ENCODE assay signal across 9 mouse cellular contexts in the genomic region with DNA sequence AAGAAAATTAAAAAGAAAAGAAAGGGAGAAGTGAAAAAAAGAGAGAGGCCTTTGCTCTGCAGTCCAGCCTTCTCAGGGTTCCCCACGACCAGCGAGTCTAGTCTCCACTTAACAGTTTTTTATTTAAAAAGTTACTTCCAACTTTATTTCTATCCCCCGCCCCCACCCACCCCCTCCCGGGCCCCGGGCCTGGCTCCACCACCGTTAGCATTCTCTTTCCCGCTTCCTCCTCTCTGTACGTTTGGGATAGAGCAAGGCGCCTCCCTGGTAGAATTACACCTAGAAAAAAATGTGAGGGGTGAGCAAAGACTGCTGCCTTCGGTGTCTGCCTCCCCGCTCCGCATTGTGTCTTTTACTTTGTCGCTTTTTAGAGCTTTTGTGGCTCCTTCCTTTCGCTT. TPM values are rescaled to one million over a fixed set of nuclear protein-coding genes. Genes with fewer than 3 reads are reported as not detected.
DNase-seq lines count a peak whose midpoint lies in the region; ATAC-seq and TF ChIP-seq lines count a peak whose summit lies in the region.
"Had no signal": no experiment of that assay in that cellular context is flagged by ENCODE, and none has a peak within 500 bp of the region (broad histone marks: within the 10 kb centered on the region; RNA-seq: fewer than 3 reads in every experiment).

No protein-coding gene starts in this region.

- no peak for TF ChIP-seq CTCF in layer of hippocampus, adult 2 months (conservative IDR thresholded peaks at IDR 0.05)

- H3K4me1 ChIP-seq in embryonic facial prominence, embryonic 15.5 days = peaks cover 21% of the 10 kb centered on the region
- H3K4me1 ChIP-seq in intestine, embryonic 16.5 days (ENCODE audit: control insufficient read depth, insufficient read depth, low read length) = peaks cover 7% of the 10 kb centered on the region; the same call in 1 of the 2 replicates
- H3K4me1 ChIP-seq in neural tube, embryonic 11.5 days (ENCODE audit: control insufficient read depth, insufficient read depth, low read length) = peaks cover 26% of the 10 kb centered on the region

- H3K27me3 ChIP-seq in embryonic facial prominence, embryonic 15.5 days = no peaks in the 10 kb centered on the region
- no peaks in the 10 kb centered on the region for H3K27me3 ChIP-seq in intestine, embryonic 16.5 days (replicated peaks; ENCODE audit: control insufficient read depth, insufficient read depth, low read length)
- no peaks in the 10 kb centered on the region for H3K27me3 ChIP-seq in neural tube, embryonic 11.5 days (ENCODE audit: control insufficient read depth, insufficient read depth, low read length)

- no peak for DNase-seq in layer of hippocampus, adult 2 months (ENCODE audit: low spot score in 2 of 2)
- DNase-seq in layer of hippocampus, postnatal 10 days (ENCODE audit: low spot score in 2 of 2) = no peak
- no peak for DNase-seq in neural tube, embryonic 11.5 days (ENCODE audit: low spot score)
- no peak for DNase-seq in retina, postnatal 1 day
- no peak for DNase-seq in left cerebral cortex, postnatal 4 days
- no peak for DNase-seq in adrenal gland, postnatal 10 days

- H3K27ac ChIP-seq in layer of hippocampus, adult 2 months = 0 out of 2 replicates have a peak overlapping the region, but pooled peaks have one; percentile 72
- peak overlapping the region; percentile 80 for H3K27ac ChIP-seq in embryonic facial prominence, embryonic 15.5 days (replicated peaks)
- H3K27ac ChIP-seq in intestine, embryonic 16.5 days (ENCODE audit: low read length) = 0 out of 2 replicates have a peak overlapping the region, but pooled peaks have one; percentile 10
- H3K27ac ChIP-seq in neural tube, embryonic 11.5 days (ENCODE audit: low read depth, low read length) = peak overlapping the region; percentile 57; the same call in 1 of the 2 replicates
- H3K27ac ChIP-seq: macrophage had no signal

- H3K9ac ChIP-seq in embryonic facial prominence, embryonic 15.5 days = no peak overlapping the region
- peak overlapping the region; percentile 53; the same call in 1 of the 2 replicates for H3K9ac ChIP-seq in intestine, embryonic 16.5 days (ENCODE audit: low read depth, low read length)
- no peak overlapping the region; the same call in 1 of the 2 replicates for H3K9ac ChIP-seq in neural tube, embryonic 11.5 days (ENCODE audit: low read length)

- intact Hi-C loops in left cerebral cortex, postnatal 4 days (cut with DNase I) = loop anchor here (10.0 kb wide), 1 partner anchor 108 kb away; no protein-coding TSS in a partner anchor

- no peak overlapping the region for H3K4me3 ChIP-seq in layer of hippocampus, adult 2 months
- no peak overlapping the region for H3K4me3 ChIP-seq in embryonic facial prominence, embryonic 15.5 days (replicated peaks)
- H3K4me3 ChIP-seq in intestine, embryonic 16.5 days (ENCODE audit: low read length) = peak overlapping the region; percentile 15; the same call in 1 of the 2 replicates
- H3K4me3 ChIP-seq in neural tube, embryonic 11.5 days (ENCODE audit: low read depth, low read length) = no peak overlapping the region

- no peaks in the 10 kb centered on the region for H3K9me3 ChIP-seq in embryonic facial prominence, embryonic 15.5 days (replicated peaks)
- H3K9me3 ChIP-seq in intestine, embryonic 16.5 days (ENCODE audit: control insufficient read depth, low read length) = no peaks in the 10 kb centered on the region
- H3K9me3 ChIP-seq in neural tube, embryonic 11.5 days (ENCODE audit: control insufficient read depth, low read length) = no peaks in the 10 kb centered on the region

- H3K36me3 ChIP-seq in embryonic facial prominence, embryonic 15.5 days = no peaks in the 10 kb centered on the region
- no peaks in the 10 kb centered on the region for H3K36me3 ChIP-seq in intestine, embryonic 16.5 days (ENCODE audit: control insufficient read depth, insufficient read depth, low read length)
- H3K36me3 ChIP-seq in neural tube, embryonic 11.5 days (ENCODE audit: control insufficient read depth, insufficient read depth, low read length) = no peaks in the 10 kb centered on the region; the same call in 1 of the 2 replicates

- 8% methylated on average over 14 of the region's 14 CpGs for WGBS in embryonic facial prominence, embryonic 15.5 days
- WGBS in intestine, embryonic 16.5 days = 12% methylated on average over 14 of the region's 14 CpGs
- WGBS in neural tube, embryonic 11.5 days = 3% methylated on average over 14 of the region's 14 CpGs

- peak; percentile 64 for ATAC-seq in embryonic facial prominence, embryonic 15.5 days (ENCODE audit: insufficient number of reproducible peaks, low FRiP score, low TSS enrichment, low read depth)
- ATAC-seq in intestine, embryonic 16.5 days = peak; percentile 55
- ATAC-seq in neural tube, embryonic 11.5 days (ENCODE audit: insufficient read depth, low FRiP score, low TSS enrichment) = peak; percentile 84

- peak overlapping the region; percentile 32; the same call in 1 of the 2 replicates for H3K4me2 ChIP-seq in embryonic facial prominence, embryonic 15.5 days (replicated peaks)
- H3K4me2 ChIP-seq in intestine, embryonic 16.5 days (ENCODE audit: low read depth, low read length) = peak overlapping the region; percentile 44
- no peak overlapping the region for H3K4me2 ChIP-seq in neural tube, embryonic 11.5 days (ENCODE audit: low read depth)

RNA-seq across cellular contexts. Expression of a gene that starts 51.7 kb away (rescaled TPM):
- 1 to 10 TPM; 5.7 to 6.5 TPM for total RNA-seq in layer of hippocampus, adult 2 months (2021)
- total RNA-seq in layer of hippocampus, postnatal 10 days (2021) = 1 to 10 TPM; 4.7 to 5.3 TPM
- polyA plus RNA-seq in embryonic facial prominence, embryonic 15.5 days (2015; fragmentation: Nextera tagmentation; extraction: Ambion mirVana) = 7.3 and 7.9 TPM in 2 replicates
- polyA plus RNA-seq in intestine, embryonic 16.5 days (2015; fragmentation: Nextera tagmentation; extraction: Ambion mirVana) = 5.7 and 6.7 TPM in 2 replicates
- polyA plus RNA-seq in neural tube, embryonic 11.5 days (2014; fragmentation: Nextera tagmentation; extraction: Ambion mirVana) = 11.9 and 12.3 TPM in 2 replicates
- 1 to 10 TPM; 6.1 to 7.1 TPM for total RNA-seq in left cerebral cortex, postnatal 4 days (2021)
- 1 to 10 TPM; 9.1 to 9.3 TPM for total RNA-seq in adrenal gland, postnatal 10 days (2021)

Comparison
In these comparisons a context has a peak if more than half of its experiments do, and no peak if none do; other contexts are left out.
1. H3K27ac ChIP-seq: peak in every context shown above with its lines; median percentile 80 in embryonic facial prominence, embryonic 15.5 days; 72 in layer of hippocampus, adult 2 months; 57 in neural tube, embryonic 11.5 days; 10 in intestine, embryonic 16.5 days.